Mouse (Mus musculus) neutrophil, adult 83 days (primary cell): ENCODE results near the gene Nrg3. TPM values are rescaled to one million over a fixed set of nuclear protein-coding genes. Genes with fewer than 3 reads are reported as not detected.

Source experiments
- total RNA-seq, 2 experiments: library from RNA; stranded (reverse); gene quantifications; one replicate each; pipeline ENCODE4 v1.2.4; 2023

Gene Nrg3
- total RNA-seq, result not detected

GRCm38 (mm10) chr14:39472790-39473761 is at the start of gene Nrg3:
Gene Nrg3, minus strand, starts transcription at chr14:39473088.

